In the genomic region with DNA sequence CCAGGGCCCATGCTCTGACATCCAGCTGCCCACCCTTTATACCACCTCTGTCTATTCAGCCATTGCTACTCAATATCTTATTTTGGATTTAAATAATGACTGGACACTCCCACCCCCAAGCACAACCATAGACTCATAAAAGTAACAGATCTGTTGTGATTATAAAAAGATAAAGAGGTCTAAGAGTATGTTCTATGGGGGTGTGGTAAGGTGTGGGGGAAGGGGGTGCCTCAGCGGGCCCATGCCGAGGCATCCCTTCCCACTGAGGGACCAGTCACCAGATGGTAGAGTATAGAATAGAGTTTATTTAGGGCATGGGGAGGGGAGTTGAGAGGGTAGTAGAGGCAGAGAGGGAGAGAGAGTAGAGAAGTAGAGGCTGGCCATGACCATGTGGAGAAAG, we compare ENCODE assay signal across 18 mouse cellular contexts. TPM values are rescaled to one million over a fixed set of nuclear protein-coding genes. Genes with fewer than 3 reads are reported as not detected.
A peak's percentile ranks its signal among the peaks of the same experiment; 100 is the strongest.
DNase-seq lines count a peak whose midpoint lies in the region; ATAC-seq lines count a peak whose summit lies in the region.
"Had no signal": no experiment of that assay in that cellular context is flagged by ENCODE, and none has a peak within 500 bp of the region (broad histone marks: within the 10 kb centered on the region; RNA-seq: fewer than 3 reads in every experiment).

No protein-coding gene starts in this region.

- no peak for ATAC-seq in heart, embryonic 13.5 days (ENCODE audit: extremely low read depth, insufficient number of reproducible peaks, low FRiP score, low TSS enrichment)
- ATAC-seq in liver, embryonic 13.5 days (ENCODE audit: low read depth), result no peak
- ATAC-seq in intestine, embryonic 16.5 days, result peak; percentile 74
- ATAC-seq in stomach, embryonic 16.5 days (ENCODE audit: insufficient read depth, low FRiP score), result 0 out of 2 replicates have a peak, but pooled peaks have one; percentile 11
- ATAC-seq: activated CD4-positive, CD25-positive, alpha-beta regulatory T cell, adult 4 months; lung, postnatal 0 days; midbrain, embryonic 16.5 days; Patski had no signal

- peaks cover 35% of the 10 kb centered on the region for H3K27me3 ChIP-seq in heart, embryonic 13.5 days (replicated peaks)
- H3K27me3 ChIP-seq in liver, embryonic 13.5 days, result peaks cover 8% of the 10 kb centered on the region
- no peaks in the 10 kb centered on the region for H3K27me3 ChIP-seq in intestine, embryonic 16.5 days (replicated peaks; ENCODE audit: control insufficient read depth, insufficient read depth, low read length)
- H3K27me3 ChIP-seq in stomach, embryonic 16.5 days (ENCODE audit: control insufficient read depth, insufficient read depth, low read length), result no peaks in the 10 kb centered on the region
- H3K27me3 ChIP-seq: hindbrain, embryonic 13.5 days had no signal

- H3K9me3 ChIP-seq in heart, embryonic 13.5 days, result no peaks in the 10 kb centered on the region
- no peaks in the 10 kb centered on the region for H3K9me3 ChIP-seq in liver, embryonic 13.5 days (replicated peaks)
- H3K9me3 ChIP-seq in intestine, embryonic 16.5 days (ENCODE audit: control insufficient read depth, low read length), result no peaks in the 10 kb centered on the region
- no peaks in the 10 kb centered on the region for H3K9me3 ChIP-seq in stomach, embryonic 16.5 days (replicated peaks; ENCODE audit: control insufficient read depth, low read length)
- H3K9me3 ChIP-seq: hindbrain, embryonic 13.5 days; limb, embryonic 13.5 days had no signal

- H3K4me2 ChIP-seq in heart, embryonic 13.5 days, result peak overlapping the region; percentile 24
- H3K4me2 ChIP-seq in liver, embryonic 13.5 days, result no peak overlapping the region
- no peak overlapping the region for H3K4me2 ChIP-seq in intestine, embryonic 16.5 days (ENCODE audit: low read depth, low read length)
- H3K4me2 ChIP-seq in stomach, embryonic 16.5 days (ENCODE audit: low read depth, low read length), result no peak overlapping the region
- H3K4me2 ChIP-seq: hindbrain, embryonic 13.5 days; limb, embryonic 13.5 days had no signal

- H3K9ac ChIP-seq in heart, embryonic 13.5 days, result no peak overlapping the region; the same call in 1 of the 2 replicates
- H3K9ac ChIP-seq in liver, embryonic 13.5 days, result no peak overlapping the region
- H3K9ac ChIP-seq in intestine, embryonic 16.5 days (ENCODE audit: low read depth, low read length), result no peak overlapping the region
- H3K9ac ChIP-seq in stomach, embryonic 16.5 days (ENCODE audit: low read length), result no peak overlapping the region
- H3K9ac ChIP-seq: hindbrain, embryonic 13.5 days; limb, embryonic 13.5 days had no signal

- H3K4me3 ChIP-seq in heart, embryonic 13.5 days, result no peak overlapping the region
- no peak overlapping the region for H3K4me3 ChIP-seq in liver, embryonic 13.5 days (replicated peaks)
- no peak overlapping the region for H3K4me3 ChIP-seq in intestine, embryonic 16.5 days (ENCODE audit: low read length)
- no peak overlapping the region for H3K4me3 ChIP-seq in stomach, embryonic 16.5 days (replicated peaks; ENCODE audit: low read length)
- H3K4me3 ChIP-seq: erythroblast, embryonic 14.5 days; hindbrain, embryonic 13.5 days; limb, embryonic 13.5 days had no signal

- no peak for DNase-seq in heart, postnatal 4 days
- DNase-seq in liver, embryonic 13.5 days, result no peak
- DNase-seq in liver, result no peak
- no peak for DNase-seq in spleen, adult 18-20 months
- DNase-seq: adrenal gland, postnatal 14 days; kidney, adult 8-10 months had no signal

- H3K27ac ChIP-seq in heart, embryonic 13.5 days (replicated peaks), result peak overlapping the region; percentile 84
- peak overlapping the region; percentile 54; the same call in 1 of the 2 replicates for H3K27ac ChIP-seq in liver, embryonic 13.5 days
- peak overlapping the region; percentile 78 for H3K27ac ChIP-seq in intestine, embryonic 16.5 days (ENCODE audit: low read length)
- H3K27ac ChIP-seq in stomach, embryonic 16.5 days (ENCODE audit: low read length), result no peak overlapping the region
- H3K27ac ChIP-seq: limb, embryonic 13.5 days had no signal

- 46% methylated on average over 2 of the region's 2 CpGs for WGBS in heart, embryonic 13.5 days
- WGBS in liver, embryonic 13.5 days (ENCODE audit: insufficient replicate concordance), result 60% methylated on average over 2 of the region's 2 CpGs
- WGBS in intestine, embryonic 16.5 days, result 59% methylated on average over 2 of the region's 2 CpGs
- 73% methylated on average over 2 of the region's 2 CpGs for WGBS in stomach, embryonic 16.5 days

- H3K36me3 ChIP-seq in heart, embryonic 13.5 days, result no peaks in the 10 kb centered on the region
- no peaks in the 10 kb centered on the region for H3K36me3 ChIP-seq in liver, embryonic 13.5 days
- H3K36me3 ChIP-seq in intestine, embryonic 16.5 days (ENCODE audit: control insufficient read depth, insufficient read depth, low read length), result no peaks in the 10 kb centered on the region
- H3K36me3 ChIP-seq in stomach, embryonic 16.5 days (ENCODE audit: control insufficient read depth, insufficient read depth, low read length), result no peaks in the 10 kb centered on the region
- H3K36me3 ChIP-seq: hindbrain, embryonic 13.5 days; limb, embryonic 13.5 days had no signal

- H3K4me1 ChIP-seq in heart, embryonic 13.5 days, result peaks cover 44% of the 10 kb centered on the region
- H3K4me1 ChIP-seq in liver, embryonic 13.5 days (replicated peaks), result peaks cover 26% of the 10 kb centered on the region
- peaks cover 32% of the 10 kb centered on the region for H3K4me1 ChIP-seq in intestine, embryonic 16.5 days (ENCODE audit: control insufficient read depth, insufficient read depth, low read length)
- no peaks in the 10 kb centered on the region for H3K4me1 ChIP-seq in stomach, embryonic 16.5 days (ENCODE audit: control insufficient read depth, insufficient read depth, low read length)

RNA-seq across cellular contexts. Expression of a gene that starts 8.8 kb away (rescaled TPM):
- polyA plus RNA-seq in heart, embryonic 13.5 days (2015; fragmentation: Nextera tagmentation; extraction: Ambion mirVana), result 121 and 130 TPM in 2 replicates
- 10 to 100 TPM; 84.2 to 91.4 TPM for total RNA-seq in heart, postnatal 4 days (2021)
- 44.1 and 50.6 TPM in 2 replicates for polyA plus RNA-seq in liver, embryonic 13.5 days (2015; fragmentation: Nextera tagmentation; extraction: Ambion mirVana)
- 638 and 702 TPM in 2 replicates for polyA plus RNA-seq in intestine, embryonic 16.5 days (2015; fragmentation: Nextera tagmentation; extraction: Ambion mirVana)
- polyA plus RNA-seq in stomach, embryonic 16.5 days (2015; fragmentation: Nextera tagmentation; extraction: Ambion mirVana), result 77.6 and 95.3 TPM in 2 replicates

RNA-seq across cellular contexts. Expression of a gene that starts 36.7 kb away (rescaled TPM):
- polyA plus RNA-seq in heart, embryonic 13.5 days (2015; fragmentation: Nextera tagmentation; extraction: Ambion mirVana), result 3.2 and 4.6 TPM in 2 replicates
- total RNA-seq in heart, postnatal 4 days (2021), result 1 to 10 TPM; 7.3 to 7.5 TPM
- polyA plus RNA-seq in liver, embryonic 13.5 days (2015; fragmentation: Nextera tagmentation; extraction: Ambion mirVana), result 0.03 and 0.05 TPM in 2 replicates
- 0.24 and 0.34 TPM in 2 replicates for polyA plus RNA-seq in intestine, embryonic 16.5 days (2015; fragmentation: Nextera tagmentation; extraction: Ambion mirVana)
- 0.40 and 0.46 TPM in 2 replicates for polyA plus RNA-seq in stomach, embryonic 16.5 days (2015; fragmentation: Nextera tagmentation; extraction: Ambion mirVana)
- total RNA-seq: adrenal gland, postnatal 14 days; gastrocnemius, postnatal 4 days; megakaryocyte, adult 5-6 weeks had no signal
- polyA plus RNA-seq: activated CD4-positive, CD25-positive, alpha-beta regulatory T cell, adult 4 months; erythroblast, embryonic 14.5 days; lung, postnatal 0 days; Patski had no signal

RNA-seq across cellular contexts. Expression of a gene that starts 58.4 kb away (rescaled TPM):
- 0.05 and 0.13 TPM in 2 replicates for polyA plus RNA-seq in heart, embryonic 13.5 days (2015; fragmentation: Nextera tagmentation; extraction: Ambion mirVana)
- total RNA-seq in heart, postnatal 4 days (2021), result under 1 TPM in 1 of 2 experiments, not detected in 1; 0.02 TPM
- 2.9 and 4.0 TPM in 2 replicates for polyA plus RNA-seq in liver, embryonic 13.5 days (2015; fragmentation: Nextera tagmentation; extraction: Ambion mirVana)
- polyA plus RNA-seq in intestine, embryonic 16.5 days (2015; fragmentation: Nextera tagmentation; extraction: Ambion mirVana), result 9.7 and 13.3 TPM in 2 replicates
- 0.99 and 1.3 TPM in 2 replicates for polyA plus RNA-seq in stomach, embryonic 16.5 days (2015; fragmentation: Nextera tagmentation; extraction: Ambion mirVana)
- polyA plus RNA-seq: erythroblast, embryonic 14.5 days had no signal

Comparison
In these comparisons a context has a peak if more than half of its experiments do, and no peak if none do; other contexts are left out.
1. ATAC-seq: peak in intestine, embryonic 16.5 days (single experiment) and stomach, embryonic 16.5 days (single experiment); none in heart, embryonic 13.5 days (single experiment) and liver, embryonic 13.5 days (single experiment).